In genomic region chr10:43173141-43173827, GRCm38 (mm10) we compare ENCODE assay signal across 8 mouse cellular contexts. TPM values are rescaled to one million over a fixed set of nuclear protein-coding genes. Genes with fewer than 3 reads are reported as not detected.
DNase-seq lines count a peak whose midpoint lies in the region; ATAC-seq and TF ChIP-seq lines count a peak whose summit lies in the region.

No protein-coding gene starts in this region.

- peak overlapping the region; percentile 69 for H3ac ChIP-seq in C2C12 (ENCODE audit: control insufficient read depth, insufficient read length, low read depth)

- H3K36me3 ChIP-seq in C2C12 (ENCODE audit: control insufficient read depth, insufficient read depth), result no peaks in the 10 kb centered on the region
- no peaks in the 10 kb centered on the region for H3K36me3 ChIP-seq in embryonic facial prominence, embryonic 13.5 days
- H3K36me3 ChIP-seq in heart, embryonic 10.5 days, result no peaks in the 10 kb centered on the region
- H3K36me3 ChIP-seq in liver, embryonic 13.5 days, result no peaks in the 10 kb centered on the region
- no peaks in the 10 kb centered on the region for H3K36me3 ChIP-seq in neural tube, embryonic 14.5 days (ENCODE audit: control insufficient read depth, insufficient read depth, low read length)

- peak; percentile 44 for DNase-seq in adrenal gland, adult 8-10 months
- DNase-seq in heart, embryonic 10.5 days (ENCODE audit: low spot score), result peak; percentile 80
- DNase-seq in kidney, adult 9 months, result peak; percentile 48
- DNase-seq in liver, embryonic 13.5 days, result no peak
- DNase-seq in urinary bladder, postnatal 4 days (ENCODE audit: low spot score in 2 of 2), result peak; percentile 62 to 73

- H3K4me3 ChIP-seq in C2C12 (ENCODE audit: insufficient read depth, poor library complexity, severe bottlenecking), result peak overlapping the region; percentile 34
- peak overlapping the region; percentile 82 for H3K4me3 ChIP-seq in embryonic facial prominence, embryonic 13.5 days
- peak overlapping the region; percentile 89 for H3K4me3 ChIP-seq in heart, embryonic 10.5 days
- H3K4me3 ChIP-seq in liver, embryonic 13.5 days (replicated peaks), result peak overlapping the region; percentile 55
- H3K4me3 ChIP-seq in neural tube, embryonic 14.5 days (ENCODE audit: low read depth, low read length), result peak overlapping the region; percentile 84

- H3K4me1 ChIP-seq in embryonic facial prominence, embryonic 13.5 days, result peaks cover 38% of the 10 kb centered on the region
- H3K4me1 ChIP-seq in heart, embryonic 10.5 days, result peaks cover 25% of the 10 kb centered on the region
- H3K4me1 ChIP-seq in liver, embryonic 13.5 days (replicated peaks), result peaks cover 7% of the 10 kb centered on the region; the same call in 1 of the 2 replicates
- H3K4me1 ChIP-seq in neural tube, embryonic 14.5 days (ENCODE audit: control insufficient read depth, insufficient read depth, low read length), result peaks cover 22% of the 10 kb centered on the region

- no peaks in the 10 kb centered on the region for H3K27me3 ChIP-seq in C2C12 (ENCODE audit: control insufficient read depth, insufficient read depth, insufficient read length)
- peaks cover 14% of the 10 kb centered on the region for H3K27me3 ChIP-seq in embryonic facial prominence, embryonic 13.5 days
- H3K27me3 ChIP-seq in heart, embryonic 10.5 days (ENCODE audit: insufficient read depth, poor library complexity, severe bottlenecking), result peaks cover 51% of the 10 kb centered on the region
- peaks cover 92% of the 10 kb centered on the region for H3K27me3 ChIP-seq in liver, embryonic 13.5 days
- no peaks in the 10 kb centered on the region for H3K27me3 ChIP-seq in neural tube, embryonic 14.5 days (ENCODE audit: control insufficient read depth, insufficient read depth, low read length)

- 0 out of 2 replicates have a peak, but pooled peaks have one; percentile 59 for ATAC-seq in embryonic facial prominence, embryonic 13.5 days (ENCODE audit: insufficient number of reproducible peaks, insufficient read depth, low FRiP score, low TSS enrichment, low read depth)
- no peak for ATAC-seq in liver, embryonic 13.5 days (ENCODE audit: low read depth)
- ATAC-seq in neural tube, embryonic 14.5 days (ENCODE audit: low read depth), result peak; percentile 13; the same call in 1 of the 2 replicates

- WGBS in embryonic facial prominence, embryonic 13.5 days, result under 1% methylated on average over 53 of the region's 53 CpGs
- WGBS in heart, embryonic 10.5 days, result under 1% methylated on average over 53 of the region's 53 CpGs
- WGBS in liver, embryonic 13.5 days (ENCODE audit: insufficient replicate concordance), result under 1% methylated on average over 53 of the region's 53 CpGs
- WGBS in neural tube, embryonic 14.5 days, result 0% methylated on average over 53 of the region's 53 CpGs

- peak overlapping the region; percentile 88 for H3K9ac ChIP-seq in embryonic facial prominence, embryonic 13.5 days
- H3K9ac ChIP-seq in liver, embryonic 13.5 days, result no peak overlapping the region
- H3K9ac ChIP-seq in neural tube, embryonic 14.5 days (replicated peaks; ENCODE audit: low read depth, low read length), result peak overlapping the region; percentile 83

- no peaks in the 10 kb centered on the region for H3K79me2 ChIP-seq in C2C12 (ENCODE audit: control insufficient read depth, insufficient read depth)

- H3K9me3 ChIP-seq in embryonic facial prominence, embryonic 13.5 days, result no peaks in the 10 kb centered on the region
- H3K9me3 ChIP-seq in heart, embryonic 10.5 days, result no peaks in the 10 kb centered on the region
- H3K9me3 ChIP-seq in liver, embryonic 13.5 days (replicated peaks), result no peaks in the 10 kb centered on the region
- H3K9me3 ChIP-seq in neural tube, embryonic 14.5 days (ENCODE audit: control insufficient read depth, low read length), result no peaks in the 10 kb centered on the region

- H3K27ac ChIP-seq in embryonic facial prominence, embryonic 13.5 days, result peak overlapping the region; percentile 89
- peak overlapping the region; percentile 88 for H3K27ac ChIP-seq in heart, embryonic 10.5 days
- H3K27ac ChIP-seq in liver, embryonic 13.5 days, result no peak overlapping the region
- peak overlapping the region; percentile 96 for H3K27ac ChIP-seq in neural tube, embryonic 14.5 days (ENCODE audit: low read depth, low read length)

- peak overlapping the region; percentile 83 for H3K4me2 ChIP-seq in embryonic facial prominence, embryonic 13.5 days
- H3K4me2 ChIP-seq in liver, embryonic 13.5 days, result peak overlapping the region; percentile 72
- H3K4me2 ChIP-seq in neural tube, embryonic 14.5 days (ENCODE audit: low read depth, low read length), result peak overlapping the region; percentile 96

- no peaks in the 10 kb centered on the region for H3K79me3 ChIP-seq in C2C12 (ENCODE audit: low read depth)

- TF ChIP-seq CTCF in C2C12 (IDR thresholded peaks at IDR 0.05; ENCODE audit: control insufficient read depth, insufficient read depth, insufficient read length), result no peak

TF ChIP-seq in C2C12, 6 proteins besides CTCF, POLR2A, EP300 and RAD21:
- TF ChIP-seq MYOG (IDR thresholded peaks at IDR 0.05; ENCODE audit: control insufficient read depth, extremely low read depth, insufficient read length) (no peak), USF1 (IDR thresholded peaks at IDR 0.05; ENCODE audit: low read depth) (no peak), FOSL1 (IDR thresholded peaks at IDR 0.05; ENCODE audit: insufficient read depth, low read length, poor library complexity, severe bottlenecking) (no peak), MAX (IDR thresholded peaks at IDR 0.05) (no peak), MYOD1 (IDR thresholded peaks at IDR 0.05; ENCODE audit: control insufficient read depth, insufficient read length, low read depth) (no peak), CEBPB (IDR thresholded peaks at IDR 0.05; ENCODE audit: low read depth) (no peak)

RNA-seq across cellular contexts. Expression of gene Sobp, which starts 1.0 kb away (rescaled TPM):
- 1.2 TPM for polyA plus RNA-seq in C2C12 (2012; fragmentation: generic; extraction: Trizol)
- total RNA-seq in adrenal gland, adult 8-10 months (2022), result 1 to 10 TPM; 4.1 to 6.4 (median 5.3) TPM
- 5.4 and 5.6 TPM in 2 replicates for polyA plus RNA-seq in embryonic facial prominence, embryonic 13.5 days (2015; fragmentation: Nextera tagmentation; extraction: Ambion mirVana)
- 1.3 TPM in 2 replicates for polyA plus RNA-seq in heart, embryonic 10.5 days (2016; fragmentation: Nextera tagmentation; extraction: Ambion mirVana)
- polyA plus RNA-seq in liver, embryonic 13.5 days (2015; fragmentation: Nextera tagmentation; extraction: Ambion mirVana), result 0.02 and 0.03 TPM in 2 replicates
- 12.3 and 17.0 TPM in 2 replicates for polyA plus RNA-seq in neural tube, embryonic 14.5 days (2014; fragmentation: Nextera tagmentation; extraction: Ambion mirVana)

RNA-seq across cellular contexts. Expression of gene 9030612E09Rik, which starts 1.2 kb away (rescaled TPM):
- polyA plus RNA-seq in C2C12 (2012; fragmentation: generic; extraction: Trizol), result 0.22 TPM
- under 1 TPM; 0.44 to 0.86 (median 0.46) TPM for total RNA-seq in adrenal gland, adult 8-10 months (2022)
- 2.3 and 2.4 TPM in 2 replicates for polyA plus RNA-seq in embryonic facial prominence, embryonic 13.5 days (2015; fragmentation: Nextera tagmentation; extraction: Ambion mirVana)
- polyA plus RNA-seq in heart, embryonic 10.5 days (2016; fragmentation: Nextera tagmentation; extraction: Ambion mirVana), result 0.38 and 0.44 TPM in 2 replicates
- not detected in 2 replicates for polyA plus RNA-seq in liver, embryonic 13.5 days (2015; fragmentation: Nextera tagmentation; extraction: Ambion mirVana)
- polyA plus RNA-seq in neural tube, embryonic 14.5 days (2014; fragmentation: Nextera tagmentation; extraction: Ambion mirVana), result 1.7 and 2.4 TPM in 2 replicates

RNA-seq across cellular contexts. Expression of gene Pdss2, which starts 48.0 kb away (rescaled TPM):
- polyA plus RNA-seq in C2C12 (2012; fragmentation: generic; extraction: Trizol), result 7.5 TPM
- 10 to 100 TPM; 18.7 to 24.0 (median 22.1) TPM for total RNA-seq in adrenal gland, adult 8-10 months (2022)
- 13.0 and 14.7 TPM in 2 replicates for polyA plus RNA-seq in embryonic facial prominence, embryonic 13.5 days (2015; fragmentation: Nextera tagmentation; extraction: Ambion mirVana)
- 11.7 and 13.0 TPM in 2 replicates for polyA plus RNA-seq in heart, embryonic 10.5 days (2016; fragmentation: Nextera tagmentation; extraction: Ambion mirVana)
- polyA plus RNA-seq in liver, embryonic 13.5 days (2015; fragmentation: Nextera tagmentation; extraction: Ambion mirVana), result 9.0 and 10.5 TPM in 2 replicates
- 14.4 and 17.3 TPM in 2 replicates for polyA plus RNA-seq in neural tube, embryonic 14.5 days (2014; fragmentation: Nextera tagmentation; extraction: Ambion mirVana)

Comparison
In these comparisons a context has a peak if more than half of its experiments do, and no peak if none do; other contexts are left out.
1. H3K4me3 ChIP-seq: peak in every context shown above with its lines; median percentile 89 in heart, embryonic 10.5 days; 84 in neural tube, embryonic 14.5 days; 82 in embryonic facial prominence, embryonic 13.5 days; 55 in liver, embryonic 13.5 days; 34 in C2C12.